Mouse (Mus musculus) forebrain, embryonic 13.5 days (tissue): Measurements from ENCODE around the gene Gab2. TPM values are rescaled to one million over a fixed set of nuclear protein-coding genes. Genes with fewer than 3 reads are reported as not detected.
A peak's percentile ranks its signal among the peaks of the same experiment; 100 is the strongest.

Experiments used
- ATAC-seq: fragments of 200-750 bp; cut with Nextera tagmentation; 2 replicates; pipeline ENCODE4 v1.8.0; 2017
- H3K27ac ChIP-seq: fragments of 300-500 bp; sonication (generic); 2 replicates; pipeline ENCODE4 v1.5.1; 2015; ENCODE audit warnings: inconsistent platforms, mild to moderate bottlenecking, moderate library complexity
- H3K27me3 ChIP-seq: fragments of 300-500 bp; sonication (generic); 2 replicates; pipeline ENCODE4 v1.6.1; 2015; ENCODE audit warnings: mild to moderate bottlenecking, inconsistent platforms
- H3K36me3 ChIP-seq: fragments of 300-500 bp; sonication (generic); 2 replicates; pipeline ENCODE4 v1.6.1; 2015; ENCODE audit warnings: mild to moderate bottlenecking, inconsistent platforms; ENCODE audit not compliant: poor library complexity, severe bottlenecking
- H3K4me1 ChIP-seq: fragments of 300-500 bp; sonication (generic); 2 replicates; pipeline ENCODE4 v1.6.1; 2015; ENCODE audit warnings: inconsistent platforms
- H3K4me2 ChIP-seq: fragments of 300-500 bp; sonication (generic); 2 replicates; pipeline ENCODE4 v1.6.1; 2015; ENCODE audit warnings: inconsistent platforms, mild to moderate bottlenecking, moderate library complexity
- H3K4me3 ChIP-seq: fragments of 300-500 bp; sonication (generic); 2 replicates; pipeline ENCODE4 v1.5.1; 2015; ENCODE audit warnings: mild to moderate bottlenecking, inconsistent platforms
- H3K9ac ChIP-seq: fragments of 300-500 bp; sonication (generic); 2 replicates; pipeline ENCODE4 v1.6.1; 2015; ENCODE audit warnings: mild to moderate bottlenecking, inconsistent platforms
- H3K9me3 ChIP-seq: fragments of 300-500 bp; sonication (generic); replicated peaks from 2 replicates; pipeline ENCODE4 v1.6.1; 2016; ENCODE audit warnings: inconsistent platforms
- WGBS: fragments of 180-500 bp; shearing (Covaris S2); methylation state at CpG from one replicate; pipeline ENCODE4 v1.1.7; 2015; 5-methylcytosine and 5-hydroxymethylcytosine counted together
- polyA plus RNA-seq: library from polyadenylated mRNA; unstranded; fragments of >200 nt; fragmentation: Nextera tagmentation; extraction: Ambion mirVana; gene quantifications from 2 replicates; pipeline ENCODE4 v1.2.1, GENCODE M21; 2015

Gene Gab2
- polyA plus RNA-seq, 1 experiment from 2014 or later = 9.9 TPM

- Histone ChIP-seq H3K4me2 (no peak overlapping the region), H3K9me3 (no peaks in the 10 kb centered on the region), H3K4me3 (no peak overlapping the region), H3K4me1 (peaks cover 12% of the 10 kb centered on the region), H3K27ac (no peak overlapping the region), H3K9ac (no peak overlapping the region), H3K27me3 (no peaks in the 10 kb centered on the region), H3K36me3 (no peaks in the 10 kb centered on the region)
- no peak for ATAC-seq
- WGBS = 70% methylated on average over 4 of the region's 4 CpGs
Observed at GRCm38 (mm10) chr7:97079651-97080365, 1.6 kb upstream of the Gab2 start.

GRCm38 (mm10) chr7:97080621-97081241 lies 655 bp upstream of the Gab2 start:
- Histone ChIP-seq H3K4me1 (peaks cover 12% of the 10 kb centered on the region), H3K27ac (no peak overlapping the region), H3K4me2 (peak overlapping the region; percentile 79), H3K9ac (peak overlapping the region; percentile 91), H3K27me3 (no peaks in the 10 kb centered on the region), H3K36me3 (no peaks in the 10 kb centered on the region), H3K9me3 (no peaks in the 10 kb centered on the region), H3K4me3 (peak overlapping the region; percentile 93)
- no peak; the same call in 1 of the 2 replicates for ATAC-seq
- 35% methylated on average over 4 of the region's 4 CpGs for WGBS

GRCm38 (mm10) chr7:97081959-97082218 lies 503 bp downstream of the Gab2 start:
- H3K27me3 ChIP-seq = no peaks in the 10 kb centered on the region
- WGBS = 0% methylated on average over 24 of the region's 38 CpGs
- peak overlapping the region; percentile 91 for H3K9ac ChIP-seq
- peak overlapping the region; percentile 79 for H3K4me2 ChIP-seq
- peak overlapping the region; percentile 93 for H3K4me3 ChIP-seq
- H3K27ac ChIP-seq = peak overlapping the region; percentile 75
- H3K9me3 ChIP-seq = no peaks in the 10 kb centered on the region
- no peaks in the 10 kb centered on the region for H3K36me3 ChIP-seq
- no peak for ATAC-seq
- peaks cover 12% of the 10 kb centered on the region for H3K4me1 ChIP-seq

- Histone ChIP-seq H3K9me3 (no peaks in the 10 kb centered on the region), H3K27ac (peak overlapping the region; percentile 75), H3K9ac (peak overlapping the region; percentile 91), H3K27me3 (no peaks in the 10 kb centered on the region), H3K4me1 (peaks cover 12% of the 10 kb centered on the region), H3K36me3 (no peaks in the 10 kb centered on the region), H3K4me3 (peak overlapping the region; percentile 93), H3K4me2 (peak overlapping the region; percentile 79)
- under 1% methylated on average over 29 of the region's 40 CpGs for WGBS
- ATAC-seq = peak; percentile 54
Observed at GRCm38 (mm10) chr7:97082219-97083101, 1.1 kb downstream of the Gab2 start.

- H3K9ac ChIP-seq = no peak overlapping the region
- no peaks in the 10 kb centered on the region for H3K36me3 ChIP-seq
- 85% methylated on average over 9 of the region's 9 CpGs for WGBS
- H3K4me1 ChIP-seq = peaks cover 12% of the 10 kb centered on the region
- H3K4me2 ChIP-seq = 0 out of 2 replicates have a peak overlapping the region, but pooled peaks have one; percentile 79
- H3K9me3 ChIP-seq = no peaks in the 10 kb centered on the region
- ATAC-seq = no peak
- no peak overlapping the region for H3K27ac ChIP-seq
- no peaks in the 10 kb centered on the region for H3K27me3 ChIP-seq
- H3K4me3 ChIP-seq = no peak overlapping the region
Observed at GRCm38 (mm10) chr7:97083579-97083978, 2.2 kb downstream of the Gab2 start.

GRCm38 (mm10) chr7:97084181-97084580 lies 2.8 kb downstream of the Gab2 start:
- H3K36me3 ChIP-seq = no peaks in the 10 kb centered on the region
- peaks cover 11% of the 10 kb centered on the region for H3K4me1 ChIP-seq
- no peak overlapping the region for H3K9ac ChIP-seq
- WGBS = 98% methylated on average over 1 of the region's 1 CpGs
- H3K9me3 ChIP-seq = no peaks in the 10 kb centered on the region
- H3K27me3 ChIP-seq = no peaks in the 10 kb centered on the region
- no peak overlapping the region for H3K27ac ChIP-seq
- no peak overlapping the region for H3K4me2 ChIP-seq
- ATAC-seq = no peak
- no peak overlapping the region for H3K4me3 ChIP-seq

GRCm38 (mm10) chr7:97085291-97085690 lies 3.9 kb downstream of the Gab2 start:
- H3K27me3 ChIP-seq = no peaks in the 10 kb centered on the region
- H3K4me1 ChIP-seq = peaks cover 9% of the 10 kb centered on the region
- H3K36me3 ChIP-seq = no peaks in the 10 kb centered on the region
- H3K9ac ChIP-seq = no peak overlapping the region
- H3K4me2 ChIP-seq = no peak overlapping the region
- H3K9me3 ChIP-seq = no peaks in the 10 kb centered on the region
- H3K4me3 ChIP-seq = no peak overlapping the region
- ATAC-seq = no peak
- H3K27ac ChIP-seq = no peak overlapping the region
- 10% methylated on average over 4 of the region's 4 CpGs for WGBS

- 84% methylated on average over 3 of the region's 3 CpGs for WGBS
- Histone ChIP-seq H3K4me1 (no peaks in the 10 kb centered on the region), H3K4me3 (no peak overlapping the region), H3K27me3 (no peaks in the 10 kb centered on the region), H3K4me2 (no peak overlapping the region), H3K36me3 (no peaks in the 10 kb centered on the region), H3K9ac (no peak overlapping the region), H3K27ac (no peak overlapping the region), H3K9me3 (no peaks in the 10 kb centered on the region)
- ATAC-seq = no peak
Observed at GRCm38 (mm10) chr7:97094241-97094640, 12.9 kb downstream of the Gab2 start.

- Histone ChIP-seq H3K27ac (no peak overlapping the region), H3K4me2 (no peak overlapping the region), H3K36me3 (no peaks in the 10 kb centered on the region), H3K9me3 (no peaks in the 10 kb centered on the region), H3K4me3 (no peak overlapping the region), H3K27me3 (no peaks in the 10 kb centered on the region), H3K4me1 (no peaks in the 10 kb centered on the region), H3K9ac (no peak overlapping the region)
- WGBS = 87% methylated on average over 3 of the region's 3 CpGs
- no peak for ATAC-seq
Observed at GRCm38 (mm10) chr7:97108119-97108518, 26.7 kb downstream of the Gab2 start.

- WGBS = 3% methylated on average over 1 of the region's 1 CpGs
Observed at GRCm38 (mm10) chr7:97128949-97129348, 47.6 kb downstream of the Gab2 start.

GRCm38 (mm10) chr7:97136453-97136852 lies 55.1 kb downstream of the Gab2 start:
- Histone ChIP-seq H3K4me1 (no peaks in the 10 kb centered on the region), H3K9me3 (peaks cover 6% of the 10 kb centered on the region; the same call in 1 of the 2 replicates), H3K27me3 (no peaks in the 10 kb centered on the region), H3K9ac (no peak overlapping the region), H3K4me3 (no peak overlapping the region), H3K27ac (no peak overlapping the region), H3K36me3 (no peaks in the 10 kb centered on the region), H3K4me2 (no peak overlapping the region)
- ATAC-seq = no peak
- 81% methylated on average over 3 of the region's 3 CpGs for WGBS

More at GRCm38 (mm10) chr7:97128949-97129348, 47.6 kb downstream of the Gab2 start:
- no peaks in the 10 kb centered on the region for H3K9me3 ChIP-seq
- peaks cover 5% of the 10 kb centered on the region; the same call in 1 of the 2 replicates for H3K4me1 ChIP-seq
- H3K27me3 ChIP-seq = no peaks in the 10 kb centered on the region
- no peak overlapping the region for H3K9ac ChIP-seq
- H3K27ac ChIP-seq = no peak overlapping the region
- ATAC-seq = no peak
- no peaks in the 10 kb centered on the region for H3K36me3 ChIP-seq
- H3K4me2 ChIP-seq = no peak overlapping the region
- H3K4me3 ChIP-seq = no peak overlapping the region
